Mouse (Mus musculus) kidney, embryonic 16.5 days (tissue): ENCODE data around the gene Ace2. TPM values are rescaled to one million over a fixed set of nuclear protein-coding genes. Genes with fewer than 3 reads are reported as not detected.

ENCODE experiments used
- polyA plus RNA-seq: library from polyadenylated mRNA; unstranded; fragments of >200 nt; fragmentation: Nextera tagmentation; extraction: Ambion mirVana; gene quantifications from 2 replicates; pipeline ENCODE4 v1.2.1, GENCODE M21; 2015

The Ace2 gene
- polyA plus RNA-seq, 1 experiment from 2014 or later: 73.0 TPM

Other genes starting within 250 kb of the Ace2 start
- 19.8 and 22.3 TPM in 2 replicates for gene Ap1s2, start 230.3 kb upstream of the Ace2 start, polyA plus RNA-seq
- gene Zrsr2, start 180.7 kb upstream of the Ace2 start, polyA plus RNA-seq: 49.1 and 59.8 TPM in 2 replicates
- gene Car5b, start 111.3 kb upstream of the Ace2 start, polyA plus RNA-seq: 2.3 and 2.4 TPM in 2 replicates
- 27.8 and 31.8 TPM in 2 replicates for gene Siah1b, start 62.8 kb upstream of the Ace2 start, polyA plus RNA-seq
- 131 and 161 TPM in 2 replicates for gene Cltrn, start 50.5 kb upstream of the Ace2 start, polyA plus RNA-seq
- 0.94 and 1.00 TPM in 2 replicates for gene Bmx, start 118.9 kb downstream of the Ace2 start, polyA plus RNA-seq
- gene Pir, start 130.0 kb downstream of the Ace2 start, polyA plus RNA-seq: 9.4 and 10.7 TPM in 2 replicates
- 21.7 and 22.7 TPM in 2 replicates for gene Vegfd, start 234.0 kb downstream of the Ace2 start, polyA plus RNA-seq